Mouse (Mus musculus) c-Kit-positive CD71-negative TER-119-negative erythroid progenitor cells, embryonic 14.5 days (primary cell): Measurements from ENCODE around the gene Stub1.

Source experiments
- DNase-seq: peaks from one replicate; pipeline ENCODE4 v3.0.0-alpha.2; 2013; ENCODE audit warnings: low read depth

Stub1 gene

DNA sequence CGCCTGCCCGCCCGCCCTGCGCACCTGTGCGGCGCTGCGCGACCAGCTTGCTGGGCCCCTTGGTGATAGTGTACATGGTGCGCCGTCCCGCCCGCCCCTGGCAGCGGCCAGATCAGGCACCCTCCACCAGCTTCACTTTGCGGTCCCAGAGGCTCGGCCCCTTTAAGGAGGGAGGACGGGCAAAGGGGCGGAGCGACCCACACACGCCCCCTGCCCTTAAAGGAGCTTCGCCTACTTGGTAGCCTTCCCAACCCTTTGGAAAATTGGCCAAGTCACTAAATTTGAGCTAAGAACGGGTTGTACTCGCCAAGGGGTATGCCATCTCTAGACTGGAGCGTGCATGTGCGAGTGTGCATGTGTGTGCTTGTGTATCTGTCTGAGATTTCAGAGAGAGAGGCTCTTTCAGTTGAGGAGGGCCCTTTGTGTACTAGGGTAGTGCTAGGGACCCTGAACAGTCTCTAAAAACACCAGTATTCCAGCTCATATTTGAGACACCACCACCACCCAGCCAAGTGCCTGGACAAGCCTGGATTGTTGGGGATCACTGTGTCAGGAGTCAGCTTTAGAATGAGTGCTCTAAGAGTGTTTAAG is 35.5 kb upstream of the Stub1 start, which contains the start of gene Mcrip2:
Gene Mcrip2 (minus strand): TSS at position 164 of the 591 bp plus-strand sequence.
- peak; percentile 64 for DNase-seq

DNA sequence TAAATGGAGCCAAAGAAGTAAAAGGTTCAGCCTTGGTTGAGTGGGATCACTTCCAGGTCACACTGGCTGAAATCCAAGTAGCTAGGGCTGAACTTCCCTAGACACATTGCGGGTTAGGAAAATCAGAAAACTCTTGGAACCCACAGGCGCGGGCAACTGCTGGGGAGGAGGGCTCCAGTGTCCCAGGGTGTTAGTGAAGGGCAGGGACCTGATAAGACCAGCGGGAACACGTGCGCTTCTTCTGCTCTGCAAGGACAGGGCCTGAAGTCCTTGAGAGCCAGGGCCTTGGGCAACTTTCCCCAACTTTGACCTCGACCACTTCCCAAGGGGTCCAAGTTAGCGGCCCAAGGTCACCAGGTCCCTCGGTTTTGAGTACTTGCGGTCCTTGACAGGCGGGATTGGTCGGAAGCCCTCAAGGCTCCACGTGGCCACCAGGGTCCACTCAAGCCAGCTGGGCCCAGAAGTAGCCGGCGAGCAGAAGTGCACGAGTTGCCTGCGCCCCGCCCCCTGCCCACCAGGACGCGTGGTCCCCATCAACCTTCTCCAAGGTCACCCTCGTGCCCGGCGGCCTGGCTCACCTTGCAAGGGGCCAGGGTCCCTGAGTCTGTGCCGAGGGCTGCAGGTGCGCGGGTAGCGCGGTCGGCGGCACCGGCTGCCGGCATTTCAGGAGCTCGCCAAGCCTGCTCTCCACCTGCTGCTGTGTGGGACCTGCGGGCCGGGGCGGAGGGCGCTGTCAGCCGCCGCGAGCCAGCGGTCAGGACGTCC is 34.8 kb upstream of the Stub1 start:
- DNase-seq, result no peak

DNA sequence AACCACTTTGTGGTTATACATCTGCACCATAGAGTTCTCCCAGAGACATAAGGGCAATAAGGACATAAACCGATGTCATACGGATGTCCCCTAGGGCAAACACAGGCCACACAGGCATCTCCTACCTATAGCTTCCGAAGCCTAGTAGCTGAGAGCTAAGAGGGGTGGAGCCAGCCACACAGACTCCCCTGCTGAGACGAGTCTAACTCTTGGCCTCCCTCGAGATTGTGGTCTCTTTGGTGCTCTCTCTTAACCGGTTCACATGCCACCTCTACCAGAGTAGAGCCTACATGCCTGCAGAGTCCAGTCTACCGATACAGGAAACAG is 34.3 kb upstream of the Stub1 start:
- DNase-seq, result no peak

DNA sequence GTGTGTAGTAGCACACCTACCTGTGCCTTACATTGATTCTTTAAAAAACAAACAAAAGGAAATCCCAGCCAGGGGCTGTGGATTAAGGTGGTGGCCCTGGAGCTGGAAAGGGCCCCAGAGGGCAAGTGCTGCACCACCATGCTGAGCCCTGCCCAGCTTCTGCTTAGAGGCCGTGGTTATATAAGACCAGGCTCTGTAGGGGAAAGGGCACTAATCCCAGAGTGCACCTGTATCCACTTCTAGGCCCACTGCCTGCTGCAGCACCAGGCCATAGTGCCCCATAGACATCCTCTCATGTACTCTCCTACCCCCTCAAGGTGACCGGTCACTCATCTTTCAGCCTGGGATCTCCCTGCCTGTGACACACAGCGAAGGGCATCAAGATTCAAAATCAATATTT is 33.0 kb upstream of the Stub1 start:
- no peak for DNase-seq

DNA sequence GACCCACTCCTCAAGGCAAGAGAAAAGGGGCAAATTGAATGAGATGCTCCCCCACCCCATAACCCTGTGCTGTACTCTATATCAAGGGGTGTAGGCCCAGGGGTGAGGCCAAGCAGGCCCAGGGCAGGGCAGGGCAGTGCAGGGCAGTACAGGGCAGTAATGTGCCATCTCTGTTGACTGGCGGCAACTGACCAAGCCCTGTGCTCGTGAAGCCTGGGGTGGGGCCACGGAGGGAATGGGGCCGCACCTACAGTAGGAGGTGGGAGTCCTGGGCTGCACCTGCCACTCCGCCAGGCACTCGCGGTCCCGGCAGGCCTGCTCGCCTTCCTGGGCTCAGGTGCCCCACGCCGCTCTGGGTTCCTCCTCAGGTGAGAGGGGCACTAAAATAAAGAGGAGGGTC is 32.1 kb upstream of the Stub1 start:
- no peak for DNase-seq

DNA sequence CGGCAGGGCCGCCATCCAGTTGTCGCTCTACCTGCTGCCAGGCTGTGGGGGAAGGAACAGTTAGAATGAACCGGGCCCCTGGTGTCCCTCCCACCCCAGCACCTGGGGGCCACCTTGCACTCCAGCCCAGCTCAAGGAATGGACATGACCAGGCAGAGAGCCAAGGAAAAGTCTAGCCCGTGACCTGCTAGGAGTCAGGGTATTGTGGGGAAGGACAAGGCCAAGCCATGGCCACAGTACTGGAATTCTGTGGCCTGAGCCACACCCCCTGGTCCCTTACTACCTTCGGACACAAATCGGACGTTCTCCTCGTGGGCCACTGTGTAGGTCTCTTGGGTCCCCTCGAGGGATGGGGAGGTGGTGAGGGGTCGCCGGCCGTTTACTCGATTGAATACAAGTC is 31.1 kb upstream of the Stub1 start:
- DNase-seq, result no peak

DNA sequence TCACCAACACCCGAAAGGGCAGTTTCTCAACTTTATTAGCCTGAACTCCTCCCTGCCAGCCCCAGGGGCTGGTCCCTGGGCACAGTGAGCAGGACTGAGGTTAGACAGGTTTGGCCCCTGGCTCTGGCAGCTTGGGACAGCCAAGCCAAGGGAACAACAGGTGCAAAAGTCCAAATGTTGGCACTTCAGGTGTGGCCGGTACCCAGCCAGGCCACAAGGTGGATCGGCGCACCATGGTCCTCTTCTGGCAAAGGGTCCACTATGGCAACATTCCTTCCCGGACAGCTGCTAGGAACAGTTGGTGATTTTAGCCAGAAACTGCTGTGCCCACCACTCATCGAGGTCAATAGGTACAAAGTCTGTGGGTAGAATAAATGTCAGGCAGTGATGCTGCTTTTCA is 30.5 kb upstream of the Stub1 start:
- no peak for DNase-seq

DNA sequence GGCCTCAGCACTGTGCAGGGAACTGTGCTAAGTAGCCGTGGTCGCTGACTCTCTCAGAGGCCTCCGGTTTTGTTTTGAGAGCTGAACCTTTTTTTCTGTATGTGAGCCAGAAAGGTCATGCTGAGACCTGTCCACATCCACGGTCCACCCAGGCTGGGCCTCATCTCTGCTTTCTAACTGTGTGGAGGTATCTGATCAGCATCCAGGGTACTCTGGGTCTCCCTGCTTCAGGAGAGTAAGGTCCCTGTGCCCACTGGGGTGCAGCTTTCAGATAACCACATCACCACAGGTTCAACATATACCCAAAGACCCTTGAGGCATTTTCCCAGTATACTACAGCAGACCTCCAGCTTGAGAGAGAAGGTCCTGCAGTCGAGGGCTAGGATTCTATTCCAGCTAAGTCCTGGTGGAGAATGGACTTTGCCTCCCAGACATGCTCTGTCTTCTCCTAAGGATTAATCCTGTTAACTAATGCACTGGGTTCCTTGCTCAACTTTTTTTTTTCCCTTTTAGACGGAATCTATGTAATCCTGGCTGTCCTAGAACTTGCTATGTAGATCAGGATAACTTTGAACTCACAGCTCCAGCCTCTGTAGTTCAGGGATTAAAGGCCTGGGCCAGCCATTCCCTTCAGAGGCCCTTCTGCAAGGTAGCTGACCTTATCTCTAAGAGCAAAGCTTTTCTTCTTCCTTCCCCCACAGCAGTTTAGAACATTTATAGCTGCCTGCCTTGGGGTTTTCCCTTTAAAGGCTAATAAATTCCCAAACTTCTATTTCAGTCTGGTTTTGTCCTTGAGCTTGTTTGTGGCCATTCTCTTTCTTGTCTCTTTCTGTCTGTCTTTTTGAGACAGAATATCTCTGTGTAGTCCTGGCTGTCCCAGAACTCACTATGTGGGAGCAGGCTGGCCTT is 28.8 kb upstream of the Stub1 start:
- DNase-seq, result no peak

DNA sequence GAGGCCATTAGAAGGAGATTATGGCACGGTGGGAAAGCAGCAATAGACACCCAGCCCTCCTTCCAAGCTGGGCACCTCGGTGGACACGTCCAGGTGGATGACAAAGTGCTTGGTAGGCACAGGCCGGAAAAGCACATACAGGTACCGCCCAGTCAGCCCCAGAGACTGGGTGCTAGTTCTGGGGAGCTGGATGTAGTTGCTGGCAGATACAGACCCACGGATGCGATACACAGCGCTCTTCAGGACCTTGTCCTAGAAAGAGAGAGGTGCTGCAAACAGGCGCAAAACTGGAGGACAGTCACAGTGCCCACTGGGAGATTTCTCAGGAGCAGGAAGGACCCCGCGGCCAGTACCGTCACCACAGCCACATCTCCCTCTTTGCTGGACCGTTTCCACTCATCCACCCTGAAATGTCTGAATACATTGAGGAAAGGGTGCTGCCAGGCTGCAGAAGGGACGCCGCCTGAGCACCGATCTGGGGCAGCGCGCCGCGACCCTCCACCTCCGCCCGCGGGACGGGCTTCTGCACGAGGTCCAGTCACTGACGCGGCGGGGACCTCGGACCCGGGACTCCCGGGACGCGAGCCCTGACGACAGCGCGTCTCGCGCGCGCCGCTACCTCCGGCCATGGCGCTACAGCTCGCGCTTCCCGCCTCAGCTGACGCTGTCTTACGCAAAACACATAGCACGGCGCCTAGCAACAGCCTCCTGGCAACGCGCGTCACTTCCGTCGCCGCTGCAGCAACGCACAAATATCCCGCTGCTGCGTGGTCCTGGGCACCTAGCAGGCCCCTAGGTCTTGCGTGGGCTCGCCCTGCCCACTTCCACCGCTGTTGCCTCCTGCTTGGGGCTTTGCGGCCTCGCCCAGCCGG is 27.9 kb upstream of the Stub1 start, which contains the start of gene Wdr90:
Gene Wdr90 (minus strand): TSS at position 670 of the 872 bp plus-strand sequence.
- DNase-seq, result peak; percentile 81

DNA sequence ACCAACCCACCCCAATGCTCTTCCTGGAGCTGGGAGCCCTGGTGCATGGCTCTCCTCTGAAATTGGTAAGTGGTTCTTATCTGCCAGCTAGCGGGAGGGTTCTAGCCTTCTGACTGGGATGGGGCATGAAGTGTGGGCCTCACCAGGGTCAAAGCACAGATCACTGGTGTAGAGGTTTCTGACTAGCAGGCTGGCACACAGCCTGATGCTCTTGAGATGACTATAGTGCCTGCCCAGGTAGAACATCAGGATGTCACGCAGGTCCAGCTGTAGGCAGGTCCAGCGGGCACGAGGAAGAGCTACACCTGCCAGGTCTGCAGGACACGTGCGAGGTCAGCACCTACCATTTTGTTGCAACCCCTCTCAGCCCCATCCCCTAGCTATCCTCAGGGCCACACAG is 27.0 kb upstream of the Stub1 start:
- DNase-seq, result no peak

DNA sequence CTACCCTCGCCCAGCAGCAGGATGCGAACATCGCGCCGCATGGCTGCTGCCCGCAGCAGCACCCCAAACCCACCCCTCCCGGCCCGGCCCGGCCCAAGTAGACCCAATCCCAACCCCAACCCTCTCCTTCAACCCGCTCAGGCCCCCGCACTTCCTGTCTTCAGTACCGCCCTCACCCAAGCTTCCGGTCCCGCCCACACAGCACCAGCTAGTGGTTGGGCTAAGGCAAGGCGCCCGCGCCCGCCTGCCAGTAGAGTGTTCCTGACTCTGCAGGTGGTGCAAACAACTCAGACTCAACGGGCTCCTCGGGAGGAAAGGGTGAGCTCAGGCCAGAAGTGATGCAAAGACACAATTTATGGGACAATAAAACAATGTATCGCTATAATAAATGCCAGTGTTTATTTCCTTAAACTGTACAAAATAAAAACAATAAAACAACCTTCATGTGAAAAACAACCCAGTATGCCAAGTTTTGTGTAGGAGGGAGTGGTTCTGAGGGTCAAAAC is 11.2 kb upstream of the Stub1 start, which contains the start of gene Rhot2:
Gene Rhot2 (minus strand): TSS at position 456 of the 506 bp plus-strand sequence.
- peak; percentile 93 for DNase-seq

DNA sequence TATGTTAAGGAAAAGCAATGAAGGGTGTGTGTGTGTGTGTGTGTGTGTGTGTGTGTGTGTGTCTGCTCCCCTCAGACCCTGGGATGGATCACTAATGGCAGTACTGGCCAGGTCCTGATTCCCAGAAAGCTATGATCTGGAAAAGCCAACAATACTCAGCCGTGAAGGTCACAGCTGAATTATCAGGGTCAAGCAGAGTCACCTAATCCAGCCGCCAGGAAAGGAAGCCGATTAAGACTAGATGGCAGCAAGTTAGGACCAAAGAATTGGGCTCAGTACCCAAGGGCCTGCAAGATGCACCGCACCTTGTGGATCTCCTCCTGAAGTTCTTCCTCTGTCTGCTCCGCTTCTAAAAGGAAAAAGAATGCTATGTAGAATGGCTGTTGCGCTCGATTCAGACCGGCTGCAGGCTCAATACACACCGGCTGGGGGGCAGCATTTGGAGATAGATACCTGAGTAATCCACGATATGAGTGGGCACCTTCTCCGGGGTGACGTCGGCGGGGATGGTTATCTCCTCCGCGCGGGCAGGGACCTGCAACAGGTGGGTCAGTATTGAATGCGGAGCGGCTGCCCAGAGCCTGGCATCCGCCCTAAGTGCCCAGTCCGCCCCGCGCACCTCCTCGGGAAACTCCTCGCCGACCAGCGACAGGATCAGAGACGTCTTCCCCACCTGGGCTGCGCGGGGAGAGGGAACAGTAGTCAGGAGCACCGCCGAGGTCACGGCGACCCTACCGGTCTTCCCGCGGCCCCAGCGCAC is 10.6 kb upstream of the Stub1 start:
- DNase-seq, result no peak

DNA sequence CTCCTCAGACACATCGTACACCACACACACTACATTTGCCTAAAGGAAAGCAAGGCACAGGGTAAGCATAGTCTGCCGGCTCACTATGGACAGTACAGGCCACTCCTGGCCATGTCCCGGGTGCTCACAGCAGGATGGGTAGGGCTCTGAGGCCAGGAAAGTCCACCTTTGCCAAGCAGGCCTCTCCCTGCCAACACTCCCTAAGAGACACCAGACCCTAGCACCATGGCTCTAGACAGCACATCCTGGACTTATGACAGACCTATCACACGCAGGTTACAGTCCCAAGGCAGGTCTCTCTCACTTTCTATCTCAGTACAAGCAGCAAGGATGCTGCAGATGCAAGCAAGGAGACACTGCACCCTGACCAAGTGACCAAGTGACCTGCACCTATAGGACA is 9.9 kb upstream of the Stub1 start:
- no peak for DNase-seq

DNA sequence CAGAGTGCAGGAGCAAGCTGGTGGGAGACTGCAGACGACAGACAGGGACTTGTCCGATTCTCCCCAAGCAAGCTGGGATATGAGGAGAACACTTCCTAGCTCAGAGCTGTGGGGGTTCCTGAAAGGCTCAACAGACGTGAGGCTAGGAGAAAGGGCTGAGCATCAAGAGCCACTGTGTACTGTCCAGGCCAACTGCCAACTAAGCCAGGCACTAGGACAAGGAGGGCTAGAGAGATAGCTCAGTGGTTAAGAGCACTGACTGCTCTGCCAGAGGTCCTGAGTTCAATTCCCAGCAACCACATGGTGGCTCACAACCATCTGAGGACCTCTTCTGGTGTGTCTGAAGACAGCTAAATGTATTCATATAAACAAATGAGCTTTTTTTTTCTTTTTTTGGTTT is 9.3 kb upstream of the Stub1 start:
- DNase-seq, result no peak

DNA sequence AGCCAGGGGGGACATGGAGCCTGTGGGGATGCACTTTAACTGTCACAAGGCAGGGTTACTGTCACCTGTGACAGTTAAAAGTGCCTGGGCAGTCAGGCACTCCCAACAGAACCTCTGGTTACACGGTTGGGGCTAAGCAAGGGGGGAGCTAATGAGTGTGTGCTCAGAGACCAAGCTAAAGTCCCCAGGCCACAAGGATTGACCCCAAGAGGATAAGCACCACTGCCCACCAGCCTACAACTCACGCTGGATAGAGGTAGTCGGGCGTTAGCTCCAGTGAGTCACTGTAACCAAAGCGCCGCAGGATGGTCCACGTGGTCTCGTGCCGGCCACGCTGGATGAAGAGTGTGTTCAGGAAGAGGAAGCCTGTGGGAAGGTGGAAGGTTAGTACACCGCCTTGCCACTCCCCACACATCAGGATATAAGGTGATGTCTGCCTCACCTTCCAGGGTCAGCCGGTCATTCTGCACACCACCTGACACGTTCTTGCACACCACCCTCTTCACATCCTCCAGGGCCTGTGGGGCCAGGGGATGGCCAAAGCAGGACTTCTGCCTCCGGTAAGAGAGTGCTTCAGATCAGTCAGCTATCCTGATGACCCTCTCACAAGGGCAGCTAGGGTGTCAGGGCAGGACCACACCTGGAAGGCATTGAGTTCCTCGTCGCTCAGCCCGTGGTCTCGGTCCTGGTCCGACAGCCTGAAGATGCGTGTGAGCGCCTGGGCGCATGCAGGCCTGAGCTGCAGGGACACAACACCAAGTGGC is 8.1 kb upstream of the Stub1 start, which contains the start of gene Gm20683:
Gene Gm20683 (minus strand): TSS at position 647 of the 764 bp plus-strand sequence.
- no peak for DNase-seq

DNA sequence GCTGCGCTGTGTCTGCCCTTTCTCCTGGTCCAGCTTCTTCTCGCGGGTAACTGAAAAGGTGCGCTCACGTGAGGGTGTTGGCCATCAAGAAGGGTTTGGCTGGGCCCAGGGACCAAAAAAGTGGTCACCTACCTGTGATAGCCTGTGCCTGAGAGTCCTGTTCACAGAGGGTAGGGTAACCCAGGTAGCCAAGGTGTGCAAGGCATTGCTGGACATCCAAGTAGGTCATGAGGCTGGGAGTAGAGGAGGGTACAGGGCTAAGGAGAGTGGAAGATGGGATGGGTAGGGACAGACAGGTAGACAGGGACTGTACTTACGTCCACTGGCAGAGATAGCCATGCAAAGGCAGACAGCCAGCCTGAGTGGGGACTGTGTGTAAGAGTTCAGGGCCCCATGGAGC is 7.3 kb upstream of the Stub1 start:
- DNase-seq, result no peak

DNA sequence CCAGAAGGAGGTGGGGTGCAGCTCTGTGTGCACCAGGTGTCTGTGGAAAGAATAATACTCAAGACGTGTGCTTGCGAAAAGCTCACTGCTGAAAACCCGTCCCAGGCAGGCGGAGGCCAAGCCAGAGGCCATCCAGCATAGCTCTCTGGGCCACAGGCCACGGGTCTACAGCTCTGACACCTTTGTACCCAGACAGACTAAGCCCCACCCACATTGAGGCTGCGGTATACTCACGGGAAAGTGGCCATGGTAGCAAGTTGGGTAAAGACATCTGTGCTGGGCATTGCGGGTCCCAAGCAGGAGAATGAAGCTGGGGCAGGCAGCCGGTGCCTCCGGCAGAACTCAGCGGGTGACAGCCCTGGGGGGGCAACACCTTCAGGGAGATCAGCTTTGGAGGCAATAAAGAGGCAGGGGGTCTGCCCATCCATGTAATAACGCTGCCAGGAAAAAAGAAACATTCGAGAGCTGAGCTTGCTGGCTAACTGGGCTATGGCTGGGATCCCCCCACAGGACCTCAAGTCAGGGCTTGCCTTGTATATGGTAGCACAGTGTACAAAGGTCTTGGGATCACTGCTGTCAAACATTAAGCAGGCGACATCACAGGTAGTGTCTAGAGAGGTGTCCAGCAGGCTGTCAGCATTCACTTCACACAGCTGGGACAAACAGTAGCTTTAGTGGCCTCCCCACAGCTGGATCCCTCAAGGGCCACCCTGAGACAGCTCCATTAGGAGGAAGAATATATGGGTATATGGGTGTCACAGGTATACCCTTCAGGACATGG is 6.4 kb upstream of the Stub1 start:
- DNase-seq, result no peak

DNA sequence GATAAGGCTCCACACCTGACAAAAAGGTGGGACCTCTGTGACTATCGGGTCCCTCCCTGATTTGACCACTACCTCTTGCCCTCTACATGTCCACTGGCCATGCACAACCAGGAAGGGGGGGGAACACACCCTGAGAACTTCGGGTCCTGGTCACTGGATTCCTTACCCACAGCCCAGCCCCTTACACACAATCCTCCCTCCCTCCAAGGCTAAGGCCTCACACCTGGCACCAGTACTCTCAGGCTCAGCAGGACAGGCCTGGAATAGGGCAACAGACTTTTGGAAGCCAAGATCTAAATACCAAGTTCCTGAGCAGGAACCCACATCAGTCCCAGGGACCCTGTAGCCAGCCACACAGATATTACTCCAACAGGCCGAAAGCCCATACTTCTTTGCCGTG is 5.7 kb upstream of the Stub1 start:
- no peak for DNase-seq

DNA sequence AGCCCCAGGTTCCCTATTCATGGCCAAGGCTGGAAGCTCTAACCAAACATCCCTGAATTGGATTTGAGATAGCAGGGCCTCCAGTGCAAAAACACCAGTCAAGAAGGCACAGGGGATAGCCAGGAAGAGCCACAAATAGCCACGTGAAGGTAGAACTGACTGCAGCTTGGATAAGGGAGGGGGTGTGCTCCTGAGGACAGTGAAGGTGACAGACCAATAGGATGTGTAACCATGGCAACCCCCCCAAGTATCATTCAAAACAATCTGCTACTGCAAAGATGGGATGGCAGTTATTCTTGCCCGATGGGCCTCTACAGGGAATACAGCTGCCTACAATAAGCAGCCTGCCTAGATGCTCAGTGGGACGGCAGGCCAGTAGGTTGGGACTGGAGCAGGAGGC is 4.3 kb upstream of the Stub1 start:
- no peak for DNase-seq
